Mouse (Mus musculus) embryo, embryonic 11.5 days (tissue): ENCODE data around the gene Nol10.
A peak's percentile ranks its signal among the peaks of the same experiment; 100 is the strongest.

Experiments
- DNase-seq: peaks from one replicate; pipeline ENCODE4 v3.0.0-alpha.2; 2012; ENCODE audit warnings: low read depth, low spot score

The Nol10 gene

GRCm38 (mm10) chr12:17348048-17349036 is at the start of gene Nol10:
Gene Nol10 (plus strand): TSS chr12:17348458.
- DNase-seq, result peak; percentile 87

- DNase-seq, result no peak
Measured at GRCm38 (mm10) chr12:17299902-17300301, 48.4 kb upstream of the Nol10 start.

- DNase-seq, result no peak
Measured at GRCm38 (mm10) chr12:17305445-17305844, 42.8 kb upstream of the Nol10 start.

GRCm38 (mm10) chr12:17308246-17308645 is 40.0 kb upstream of the Nol10 start:
- DNase-seq, result no peak

- no peak for DNase-seq
Measured at GRCm38 (mm10) chr12:17310852-17311839, 37.1 kb upstream of the Nol10 start.

GRCm38 (mm10) chr12:17316096-17316495 is 32.2 kb upstream of the Nol10 start:
- no peak for DNase-seq

- DNase-seq, result no peak
Measured at GRCm38 (mm10) chr12:17317970-17318369, 30.3 kb upstream of the Nol10 start.

GRCm38 (mm10) chr12:17318453-17318852 is 29.8 kb upstream of the Nol10 start:
- no peak for DNase-seq

- no peak for DNase-seq
Measured at GRCm38 (mm10) chr12:17324549-17325470, 23.4 kb upstream of the Nol10 start.

- DNase-seq, result no peak
Measured at GRCm38 (mm10) chr12:17329259-17329658, 19.0 kb upstream of the Nol10 start, which contains the start of gene Atp6v1c2. Gene Atp6v1c2 (minus strand): TSS chr12:17329359.

GRCm38 (mm10) chr12:17333459-17333858 is 14.8 kb upstream of the Nol10 start:
- no peak for DNase-seq

GRCm38 (mm10) chr12:17338338-17338737 is 9.9 kb upstream of the Nol10 start:
- DNase-seq, result no peak

GRCm38 (mm10) chr12:17339114-17339905 is 8.9 kb upstream of the Nol10 start:
- DNase-seq, result no peak

GRCm38 (mm10) chr12:17347327-17348047 is 771 bp upstream of the Nol10 start:
- no peak for DNase-seq

- DNase-seq, result no peak
Measured at GRCm38 (mm10) chr12:17350106-17350505, 1.8 kb downstream of the Nol10 start.

- no peak for DNase-seq
Measured at GRCm38 (mm10) chr12:17356853-17357252, 8.6 kb downstream of the Nol10 start.

- no peak for DNase-seq
Measured at GRCm38 (mm10) chr12:17357795-17358194, 9.5 kb downstream of the Nol10 start.

GRCm38 (mm10) chr12:17358981-17359380 is 10.7 kb downstream of the Nol10 start:
- DNase-seq, result no peak

- DNase-seq, result no peak
Measured at GRCm38 (mm10) chr12:17360104-17360503, 11.8 kb downstream of the Nol10 start.
